Mouse (Mus musculus): ENCODE results near the gene Meis2. TPM values are rescaled to one million over a fixed set of nuclear protein-coding genes. Genes with fewer than 3 reads are reported as not detected.

The Meis2 gene
- polyA plus RNA-seq, 1 experiment from 2014 or later, result 62.7 TPM

DNA sequence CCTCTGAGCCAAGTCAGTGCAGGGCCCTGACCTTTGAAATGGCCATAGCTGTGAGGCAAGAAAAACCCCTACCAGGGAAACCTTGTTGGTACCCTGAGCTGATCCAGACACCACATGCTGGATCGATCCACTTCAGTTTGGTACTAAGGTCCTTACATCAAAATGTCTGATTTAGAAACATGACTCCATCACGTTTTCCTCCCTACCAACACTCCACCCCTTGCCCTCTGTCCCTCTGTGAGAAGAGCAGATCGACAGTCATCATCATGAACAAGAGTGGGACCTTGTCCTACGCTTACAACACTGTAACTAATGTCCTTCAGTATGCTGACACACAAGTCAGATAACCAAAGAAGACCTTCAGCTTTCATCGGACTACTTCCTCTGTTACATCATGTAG is 66.8 kb downstream of the Meis2 start:
- H3K4me3 ChIP-seq, result no peak overlapping the region
- H3K27me3 ChIP-seq (ENCODE audit: insufficient read depth, poor library complexity, severe bottlenecking), result no peaks in the 10 kb centered on the region
- peaks cover 28% of the 10 kb centered on the region for H3K4me1 ChIP-seq
- WGBS, result 65% methylated on average over 5 of the region's 5 CpGs
- H3K36me3 ChIP-seq, result peaks cover 37% of the 10 kb centered on the region; the same call in 1 of the 2 replicates
- no peaks in the 10 kb centered on the region for H3K9me3 ChIP-seq
- H3K27ac ChIP-seq, result no peak overlapping the region
- no peak for DNase-seq (ENCODE audit: low spot score)

DNA sequence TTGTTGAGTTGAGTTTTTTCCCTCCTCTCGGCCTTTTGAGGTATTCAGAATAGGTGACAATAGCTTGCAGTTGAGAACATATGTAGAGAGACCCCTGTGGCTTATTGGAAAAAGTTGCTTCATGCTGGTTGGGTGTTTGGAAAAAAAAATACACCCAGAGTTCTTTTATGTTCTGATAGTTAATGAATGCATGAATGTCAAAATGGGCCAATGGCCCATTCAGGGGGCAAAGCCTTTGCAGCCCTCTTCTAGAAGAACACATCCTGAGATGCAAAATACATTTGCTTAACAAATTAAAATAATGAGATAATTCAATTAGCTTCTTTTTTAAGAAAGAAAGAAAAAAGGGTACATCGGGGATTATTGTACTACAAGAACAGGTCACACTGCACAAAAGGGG is 69.2 kb downstream of the Meis2 start:
- no peak overlapping the region for H3K27ac ChIP-seq
- no peaks in the 10 kb centered on the region for H3K9me3 ChIP-seq
- H3K4me1 ChIP-seq, result peaks cover 12% of the 10 kb centered on the region; the same call in 1 of the 2 replicates
- no peak overlapping the region for H3K4me3 ChIP-seq
- H3K36me3 ChIP-seq, result peaks cover 43% of the 10 kb centered on the region; the same call in 1 of the 2 replicates
- WGBS, result 79% methylated on average over 2 of the region's 2 CpGs
- no peak for DNase-seq (ENCODE audit: low spot score)
- no peaks in the 10 kb centered on the region for H3K27me3 ChIP-seq (ENCODE audit: insufficient read depth, poor library complexity, severe bottlenecking)

DNA sequence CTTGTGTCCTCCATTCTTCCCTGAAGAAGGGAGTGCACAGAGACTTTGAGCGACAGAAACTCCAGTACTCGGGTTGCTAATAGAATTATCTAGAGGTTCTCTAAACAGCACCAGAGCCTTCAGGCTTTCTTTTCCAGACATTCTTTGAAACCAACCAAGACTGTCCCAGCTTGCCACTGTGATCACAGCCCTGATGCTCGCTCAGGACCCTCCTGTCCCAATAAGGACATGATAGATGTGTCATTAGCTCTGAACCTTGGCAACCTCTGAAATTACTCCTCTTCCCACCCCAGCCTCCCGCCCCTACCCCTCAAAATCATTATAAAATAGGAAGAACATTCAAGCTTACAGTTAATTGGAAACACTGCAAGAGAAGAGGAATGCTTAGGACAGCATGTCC is 71.8 kb downstream of the Meis2 start:
- Histone ChIP-seq H3K27me3 (ENCODE audit: insufficient read depth, poor library complexity, severe bottlenecking) (no peaks in the 10 kb centered on the region), H3K9me3 (no peaks in the 10 kb centered on the region), H3K27ac (no peak overlapping the region), H3K4me1 (peaks cover 9% of the 10 kb centered on the region; the same call in 1 of the 2 replicates), H3K4me3 (no peak overlapping the region), H3K36me3 (peaks cover 35% of the 10 kb centered on the region)
- 84% methylated on average over 4 of the region's 4 CpGs for WGBS
- no peak for DNase-seq (ENCODE audit: low spot score)

- H3K27me3 ChIP-seq (ENCODE audit: insufficient read depth, poor library complexity, severe bottlenecking), result no peaks in the 10 kb centered on the region
- H3K36me3 ChIP-seq, result peaks cover 29% of the 10 kb centered on the region
- H3K4me1 ChIP-seq, result peaks cover 10% of the 10 kb centered on the region; the same call in 1 of the 2 replicates
- H3K9me3 ChIP-seq, result no peaks in the 10 kb centered on the region
- no peak overlapping the region for H3K4me3 ChIP-seq
- H3K27ac ChIP-seq, result no peak overlapping the region
- no peak for DNase-seq (ENCODE audit: low spot score)
- WGBS, result 84% methylated on average over 6 of the region's 6 CpGs
Observed at GRCm38 (mm10) chr2:115989249-115989648, 76.4 kb downstream of the Meis2 start.

DNA sequence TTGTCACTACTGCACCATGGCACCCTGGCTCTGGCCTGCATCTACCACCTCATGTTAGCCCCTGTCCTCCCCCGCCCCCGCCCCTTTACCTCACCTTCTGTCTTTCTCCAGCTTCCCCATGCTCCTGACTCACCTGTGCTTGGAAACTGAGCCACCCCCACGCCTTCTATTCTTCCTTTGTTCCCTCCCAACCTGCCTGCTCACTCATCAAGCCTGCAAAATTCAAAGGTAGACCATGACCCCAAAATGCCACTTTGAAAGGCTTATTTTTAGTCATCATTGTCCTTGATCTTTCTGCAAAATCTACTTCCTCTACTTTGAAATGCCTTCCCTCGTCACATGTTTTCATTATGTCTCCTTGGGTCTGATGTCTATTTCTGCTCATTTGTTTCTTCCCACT is 77.2 kb downstream of the Meis2 start:
- DNase-seq (ENCODE audit: low spot score), result no peak
- H3K9me3 ChIP-seq, result no peaks in the 10 kb centered on the region
- no peaks in the 10 kb centered on the region for H3K27me3 ChIP-seq (ENCODE audit: insufficient read depth, poor library complexity, severe bottlenecking)
- H3K4me3 ChIP-seq, result no peak overlapping the region
- no peak overlapping the region for H3K27ac ChIP-seq
- peaks cover 10% of the 10 kb centered on the region; the same call in 1 of the 2 replicates for H3K4me1 ChIP-seq
- peaks cover 24% of the 10 kb centered on the region for H3K36me3 ChIP-seq
- 85% methylated on average over 4 of the region's 4 CpGs for WGBS

DNA sequence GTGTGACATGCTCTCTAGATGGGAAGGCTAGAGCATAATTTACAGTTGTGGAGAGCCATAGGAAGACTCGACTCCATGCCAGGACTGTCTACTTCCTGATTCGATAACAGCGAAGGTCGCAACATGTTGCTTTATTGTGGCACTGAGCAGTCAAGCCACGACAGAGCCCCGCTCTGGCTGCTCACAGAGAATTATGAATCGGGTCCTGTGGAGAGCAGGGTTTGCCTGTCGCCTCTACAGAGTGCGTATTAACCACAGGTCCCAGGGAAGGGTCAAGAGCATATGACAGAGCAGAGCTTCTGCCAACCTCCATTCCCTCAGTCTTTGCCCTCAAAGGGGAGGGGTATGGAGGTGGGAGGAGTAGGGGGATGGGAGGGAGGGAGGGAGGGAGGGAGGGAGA is 80.7 kb downstream of the Meis2 start:
- 68% methylated on average over 9 of the region's 9 CpGs for WGBS
- Histone ChIP-seq H3K4me1 (peaks cover 10% of the 10 kb centered on the region; the same call in 1 of the 2 replicates), H3K36me3 (peaks cover 20% of the 10 kb centered on the region), H3K27ac (no peak overlapping the region), H3K9me3 (no peaks in the 10 kb centered on the region), H3K4me3 (no peak overlapping the region), H3K27me3 (ENCODE audit: insufficient read depth, poor library complexity, severe bottlenecking) (no peaks in the 10 kb centered on the region)
- no peak for DNase-seq (ENCODE audit: low spot score)

GRCm38 (mm10) chr2:115984487-115984886 is 81.2 kb downstream of the Meis2 start:
- Histone ChIP-seq H3K36me3 (peaks cover 22% of the 10 kb centered on the region), H3K27me3 (ENCODE audit: insufficient read depth, poor library complexity, severe bottlenecking) (no peaks in the 10 kb centered on the region), H3K4me1 (peaks cover 10% of the 10 kb centered on the region; the same call in 1 of the 2 replicates), H3K4me3 (no peak overlapping the region), H3K27ac (no peak overlapping the region), H3K9me3 (no peaks in the 10 kb centered on the region)
- WGBS, result 77% methylated on average over 4 of the region's 4 CpGs
- DNase-seq (ENCODE audit: low spot score), result no peak

- no peak overlapping the region for H3K4me3 ChIP-seq
- H3K36me3 ChIP-seq, result peaks cover 24% of the 10 kb centered on the region
- no peak for DNase-seq (ENCODE audit: low spot score)
- no peak overlapping the region for H3K27ac ChIP-seq
- no peaks in the 10 kb centered on the region for H3K27me3 ChIP-seq (ENCODE audit: insufficient read depth, poor library complexity, severe bottlenecking)
- no peaks in the 10 kb centered on the region for H3K9me3 ChIP-seq
- peaks cover 7% of the 10 kb centered on the region; the same call in 1 of the 2 replicates for H3K4me1 ChIP-seq
Observed at GRCm38 (mm10) chr2:115980490-115980889, 85.1 kb downstream of the Meis2 start.

- H3K4me1 ChIP-seq, result 0 out of 2 replicates have a peak, but pooled peaks cover 1% of the 10 kb centered on the region
- H3K36me3 ChIP-seq, result peaks cover 20% of the 10 kb centered on the region
- H3K27ac ChIP-seq, result no peak overlapping the region
- no peaks in the 10 kb centered on the region for H3K9me3 ChIP-seq
- WGBS, result 77% methylated on average over 14 of the region's 14 CpGs
- H3K4me3 ChIP-seq, result no peak overlapping the region
- no peak for DNase-seq (ENCODE audit: low spot score)
- no peaks in the 10 kb centered on the region for H3K27me3 ChIP-seq (ENCODE audit: insufficient read depth, poor library complexity, severe bottlenecking)
Observed at GRCm38 (mm10) chr2:115979683-115980476, 85.8 kb downstream of the Meis2 start.

DNA sequence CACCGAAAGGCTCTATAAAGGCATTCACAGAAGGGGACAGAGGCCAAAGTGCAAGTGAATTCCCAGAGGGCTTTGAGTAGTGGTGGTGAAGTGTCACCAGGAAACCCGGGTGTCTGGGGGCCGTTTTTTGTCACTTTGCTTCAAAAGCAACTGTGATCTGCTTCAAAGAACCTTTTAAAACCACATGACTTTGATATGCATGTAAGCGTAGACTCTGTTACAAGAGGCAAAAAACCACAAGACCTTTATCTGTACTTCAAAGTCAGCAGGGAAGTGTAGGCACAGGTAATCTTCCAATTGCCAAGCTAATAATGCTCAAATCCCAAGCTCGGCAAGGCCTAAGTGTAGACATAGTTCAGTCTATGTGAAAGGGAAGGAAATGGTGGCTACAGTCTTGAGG is 87.0 kb downstream of the Meis2 start:
- no peak for DNase-seq (ENCODE audit: low spot score)
- no peak overlapping the region for H3K27ac ChIP-seq
- H3K36me3 ChIP-seq, result peaks cover 18% of the 10 kb centered on the region
- H3K9me3 ChIP-seq, result no peaks in the 10 kb centered on the region
- H3K4me3 ChIP-seq, result no peak overlapping the region
- H3K27me3 ChIP-seq (ENCODE audit: insufficient read depth, poor library complexity, severe bottlenecking), result no peaks in the 10 kb centered on the region
- H3K4me1 ChIP-seq, result no peaks in the 10 kb centered on the region
- 54% methylated on average over 5 of the region's 5 CpGs for WGBS

DNA sequence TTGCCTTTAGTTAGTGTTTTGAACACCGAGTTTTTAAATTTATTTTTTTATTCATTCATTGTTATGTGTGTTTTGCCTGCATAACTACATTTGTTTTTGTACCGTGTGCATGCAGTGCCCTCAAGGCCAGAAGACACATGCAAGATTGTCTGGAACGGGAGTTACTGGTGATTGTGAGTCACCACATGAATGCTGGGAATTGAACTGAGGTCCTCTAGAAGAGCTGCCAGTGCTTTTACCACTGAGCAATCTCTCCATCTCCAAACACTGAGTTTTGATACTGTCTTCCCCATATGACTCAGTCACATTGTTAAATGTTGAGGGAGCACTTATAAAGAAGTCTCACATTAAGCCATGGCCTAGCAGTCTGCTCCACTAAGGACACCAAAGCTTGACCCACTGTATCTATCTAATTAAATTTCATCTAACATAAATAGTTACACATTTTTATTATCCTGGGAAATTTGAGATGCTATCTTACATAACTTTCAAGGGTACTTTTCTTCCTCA is 94.3 kb downstream of the Meis2 start:
- no peak for DNase-seq (ENCODE audit: low spot score)
- peaks cover 8% of the 10 kb centered on the region; the same call in 1 of the 2 replicates for H3K4me1 ChIP-seq
- peaks cover 10% of the 10 kb centered on the region; the same call in 1 of the 2 replicates for H3K36me3 ChIP-seq
- no peak overlapping the region for H3K27ac ChIP-seq
- no peaks in the 10 kb centered on the region for H3K9me3 ChIP-seq
- H3K4me3 ChIP-seq, result no peak overlapping the region
- no peaks in the 10 kb centered on the region for H3K27me3 ChIP-seq (ENCODE audit: insufficient read depth, poor library complexity, severe bottlenecking)
- 86% methylated on average over 3 of the region's 3 CpGs for WGBS

DNA sequence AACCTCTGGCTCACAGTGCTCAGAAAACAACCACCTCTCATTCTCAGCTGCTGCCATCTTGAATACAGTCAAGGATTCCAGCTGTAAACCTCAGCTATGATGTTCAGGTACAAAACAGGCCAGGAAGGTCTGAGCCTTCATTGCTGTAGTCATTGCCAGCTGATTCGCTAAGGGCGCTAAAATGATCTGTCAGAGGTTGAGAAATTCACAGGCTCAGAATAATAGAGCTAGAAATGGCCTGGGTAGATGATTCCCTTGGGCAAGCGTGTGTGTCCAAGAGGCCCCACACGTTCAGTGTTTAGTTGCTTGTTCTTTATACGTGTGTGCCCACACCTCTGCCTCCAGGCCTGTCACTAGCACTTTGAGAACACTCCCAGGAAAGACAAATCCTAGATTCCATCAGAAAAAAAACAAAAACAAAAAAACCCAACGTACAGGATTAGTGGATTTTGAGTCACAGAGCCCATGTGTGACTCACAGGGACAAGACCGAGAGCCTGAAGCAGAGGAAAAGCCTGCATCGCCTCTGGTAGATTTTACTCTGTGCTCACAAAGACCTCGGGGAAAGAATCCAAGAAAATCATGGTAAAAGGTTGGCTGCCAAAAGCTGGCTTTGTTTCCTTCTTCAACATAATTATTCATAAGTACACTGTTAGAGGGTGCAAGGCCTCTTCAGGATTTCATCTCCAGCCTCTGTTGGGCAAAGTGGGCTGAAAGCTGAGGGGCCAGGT is 95.4 kb downstream of the Meis2 start:
- DNase-seq (ENCODE audit: low spot score), result no peak
- WGBS, result 86% methylated on average over 9 of the region's 9 CpGs
- H3K36me3 ChIP-seq, result peaks cover 6% of the 10 kb centered on the region; the same call in 1 of the 2 replicates
- H3K9me3 ChIP-seq, result no peaks in the 10 kb centered on the region
- H3K4me3 ChIP-seq, result no peak overlapping the region
- H3K4me1 ChIP-seq, result peaks cover 8% of the 10 kb centered on the region; the same call in 1 of the 2 replicates
- no peaks in the 10 kb centered on the region for H3K27me3 ChIP-seq (ENCODE audit: insufficient read depth, poor library complexity, severe bottlenecking)
- H3K27ac ChIP-seq, result no peak overlapping the region

GRCm38 (mm10) chr2:115969201-115969600 is 96.4 kb downstream of the Meis2 start:
- peaks cover 13% of the 10 kb centered on the region for H3K4me1 ChIP-seq
- H3K27me3 ChIP-seq (ENCODE audit: insufficient read depth, poor library complexity, severe bottlenecking), result no peaks in the 10 kb centered on the region
- DNase-seq (ENCODE audit: low spot score), result no peak
- WGBS, result 57% methylated on average over 8 of the region's 8 CpGs
- no peak overlapping the region for H3K27ac ChIP-seq
- H3K4me3 ChIP-seq, result no peak overlapping the region
- peaks cover 6% of the 10 kb centered on the region; the same call in 1 of the 2 replicates for H3K36me3 ChIP-seq
- no peaks in the 10 kb centered on the region for H3K9me3 ChIP-seq
